Mouse (Mus musculus) liver, embryonic 14.5 days (tissue): ENCODE results near the gene Gadd45gip1. TPM values are rescaled to one million over a fixed set of nuclear protein-coding genes. Genes with fewer than 3 reads are reported as not detected.

Experiments used
- ATAC-seq: fragments of 200-750 bp; cut with Nextera tagmentation; 2 replicates; pipeline ENCODE4 v1.8.0; 2017; ENCODE audit warnings: moderate number of reproducible peaks, mild to moderate bottlenecking, moderate library complexity; ENCODE audit not compliant: insufficient read depth
- DNase-seq, 3 experiments: peaks; one replicate each; pipeline ENCODE4 v3.0.0-alpha.2; 2012 to 2013; ENCODE audit warnings: low read depth in 3 of 3, low spot score in 3 of 3
- H3K27ac ChIP-seq: fragments of 300-500 bp; sonication (generic); 2 replicates; pipeline ENCODE4 v1.5.1; 2014; ENCODE audit warnings: moderate library complexity, mild to moderate bottlenecking, control low read depth, inconsistent platforms
- H3K27me3 ChIP-seq: fragments of 300-500 bp; sonication (generic); 2 replicates; pipeline ENCODE4 v1.6.1; 2014; ENCODE audit warnings: mild to moderate bottlenecking, low read length, moderate library complexity; ENCODE audit not compliant: control insufficient read depth, insufficient read depth
- H3K36me3 ChIP-seq: fragments of 300-500 bp; sonication (generic); replicated peaks from 2 replicates; pipeline ENCODE4 v1.6.1; 2014; ENCODE audit warnings: low read depth; ENCODE audit not compliant: control insufficient read depth, insufficient read depth
- H3K4me1 ChIP-seq, 2 experiments: fragments of 200-500 bp in 1 of 2; fragments of 300-500 bp in 1 of 2; sonication (generic) in 1 of 2; replicated peaks; 2 replicates each; pipeline ENCODE4 v1.6.1; 2012 to 2014; ENCODE audit warnings: antibody characterized with exemption in 1 of 2, inconsistent platforms in 1 of 2, low read length in 1 of 2; ENCODE audit not compliant: control insufficient read depth in 2 of 2, insufficient read depth in 2 of 2
- H3K4me2 ChIP-seq: fragments of 300-500 bp; sonication (generic); 2 replicates; pipeline ENCODE4 v1.6.1; 2014; ENCODE audit warnings: low read depth, mild to moderate bottlenecking, control low read depth, moderate library complexity
- H3K4me3 ChIP-seq, 2 experiments: fragments of 200-500 bp in 1 of 2; fragments of 300-500 bp in 1 of 2; sonication (generic) in 1 of 2; 2 replicates each; pipeline ENCODE4 v1.5.1; 2012 to 2014; ENCODE audit warnings: low read depth in 2 of 2, low read length in 2 of 2, mild to moderate bottlenecking in 2 of 2, control low read depth in 1 of 2, inconsistent platforms in 1 of 2, moderate library complexity in 1 of 2; ENCODE audit not compliant: insufficient read depth in 1 of 2
- H3K9ac ChIP-seq: fragments of 300-500 bp; sonication (generic); replicated peaks from 2 replicates; pipeline ENCODE4 v1.6.1; 2014; ENCODE audit warnings: mild to moderate bottlenecking, control low read depth, moderate library complexity
- H3K9me3 ChIP-seq: fragments of 300-500 bp; sonication (generic); 2 replicates; pipeline ENCODE4 v1.6.1; 2016; ENCODE audit warnings: low read length, mixed read lengths; ENCODE audit not compliant: control insufficient read depth
- CTCF ChIP-seq: IDR thresholded peaks from 2 replicates; pipeline ENCODE4 v1.5.1; 2016; ENCODE audit warnings: antibody characterized with exemption, low read depth, control low read depth
- EP300 ChIP-seq: IDR thresholded peaks from 2 replicates; pipeline ENCODE4 v1.6.1; 2016; ENCODE audit warnings: antibody characterized with exemption, low read depth
- WGBS: fragments of 180-500 bp; shearing (Covaris S2); extraction: QIAGEN DNeasy Blood & Tissue Kit; methylation state at CpG from one replicate; pipeline ENCODE4 v1.1.7; 2014; ENCODE audit not compliant: insufficient replicate concordance; 5-methylcytosine and 5-hydroxymethylcytosine counted together
- microRNA-seq: library from miRNA; unstranded; fragments of <30 nt; microRNA quantifications from one replicate; pipeline ENCODE4, GENCODE M21; 2016
- polyA plus RNA-seq, 2 experiments: library from polyadenylated mRNA; depleted of rRNA in 1 of 2; stranded (reverse) in 1 of 2; unstranded in 1 of 2; fragments of >200 nt; fragmentation: Nextera tagmentation in 1 of 2; extraction: Ambion mirVana in 1 of 2; gene quantifications; 2 replicates each; pipeline versions ENCODE4 v1.2.1 to v1.2.3; 2012 to 2014

Gadd45gip1 gene
- polyA plus RNA-seq, 2 experiments: 31.0 to 50.2 TPM

GRCm38 (mm10) chr8:84874339-84874738 lies 43.0 kb downstream of the Gadd45gip1 start:
- 50% methylated on average over 3 of the region's 3 CpGs for WGBS
- ATAC-seq: no peak
- H3K4me1 ChIP-seq: peaks cover 24 to 28% of the 10 kb centered on the region in 2 experiments

GRCm38 (mm10) chr8:84877297-84878035 lies 46.1 kb downstream of the Gadd45gip1 start:
- Histone ChIP-seq H3K9ac (no peak overlapping the region), H3K9me3 (no peaks in the 10 kb centered on the region), H3K4me3 (no peak overlapping the region), H3K4me2 (no peak overlapping the region), H3K4me1 (peaks cover 20 to 22% of the 10 kb centered on the region in 2 experiments), H3K36me3 (no peaks in the 10 kb centered on the region; the same call in 1 of the 2 replicates), H3K27me3 (no peaks in the 10 kb centered on the region), H3K27ac (no peak overlapping the region)
- 60% methylated on average over 3 of the region's 3 CpGs for WGBS
- ATAC-seq (no peak), DNase-seq (no peak)
- TF ChIP-seq EP300: no peak
- no peak for TF ChIP-seq CTCF

More at GRCm38 (mm10) chr8:84874339-84874738, 43.0 kb downstream of the Gadd45gip1 start:
- Histone ChIP-seq H3K4me2 (peak overlapping the region; percentile 100; the same call in 1 of the 2 replicates), H3K9me3 (no peaks in the 10 kb centered on the region), H3K27ac (peak overlapping the region; percentile 46), H3K4me3 (no peak overlapping the region), H3K36me3 (peaks cover 2% of the 10 kb centered on the region; the same call in 1 of the 2 replicates), H3K27me3 (no peaks in the 10 kb centered on the region), H3K9ac (no peak overlapping the region)
- 0 out of 2 replicates have a peak, but pooled peaks have one; percentile 17 for TF ChIP-seq CTCF
- no peak for TF ChIP-seq EP300
- DNase-seq: no peak

DNA sequence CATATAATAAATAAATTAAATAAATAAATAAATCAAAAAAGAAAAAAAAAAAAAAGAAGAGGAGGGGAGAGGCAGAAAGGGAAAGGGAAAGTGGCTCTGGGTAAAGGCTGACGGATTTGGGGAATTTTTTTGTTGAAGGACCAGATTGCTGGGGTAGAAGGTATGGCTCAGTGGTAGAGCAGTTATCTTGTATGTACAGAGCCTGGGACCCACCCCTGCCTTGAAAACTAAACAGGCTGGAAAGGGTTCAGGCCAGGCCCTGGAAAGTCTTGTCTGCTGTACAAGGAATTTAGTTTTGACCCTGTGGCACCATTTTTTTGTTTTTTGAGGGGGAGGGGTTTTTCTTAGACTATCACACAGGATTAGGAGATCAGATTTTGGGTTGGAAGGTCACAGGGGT lies 47.6 kb downstream of the Gadd45gip1 start:
- peak overlapping the region; percentile 31 for H3K9ac ChIP-seq
- whole genome bisulfite sequencing: 54% methylated on average over 1 of the region's 1 CpGs
- TF ChIP-seq CTCF (no peak), EP300 (no peak)
- no peaks in the 10 kb centered on the region for H3K27me3 ChIP-seq
- H3K27ac ChIP-seq: no peak overlapping the region
- no peaks in the 10 kb centered on the region; the same call in 1 of the 2 replicates for H3K36me3 ChIP-seq
- H3K4me2 ChIP-seq: no peak overlapping the region
- no peak overlapping the region for H3K4me3 ChIP-seq
- DNase-seq (no peak), ATAC-seq (peak; percentile 60)
- no peaks in the 10 kb centered on the region for H3K9me3 ChIP-seq
- peaks cover 13 to 14% of the 10 kb centered on the region in 2 experiments for H3K4me1 ChIP-seq

DNA sequence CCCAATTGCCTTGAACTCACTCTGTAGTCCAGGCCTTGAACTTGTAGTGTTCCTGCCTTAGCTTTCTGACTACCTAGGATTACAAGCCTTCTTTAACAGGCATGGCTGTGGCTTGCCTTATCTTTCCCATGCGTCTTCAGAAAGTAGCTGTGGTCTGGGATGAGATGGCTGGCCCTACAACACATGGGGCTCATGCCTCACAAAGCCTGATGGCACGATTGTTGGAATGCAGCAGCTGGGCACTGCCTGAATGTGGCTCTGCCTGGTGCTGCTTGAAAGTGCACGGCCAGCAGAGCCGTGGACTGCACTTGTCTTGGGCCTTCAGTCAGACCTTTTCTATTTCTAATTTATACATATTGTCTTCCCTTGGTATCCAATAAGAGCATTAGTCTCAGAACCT lies 53.4 kb downstream of the Gadd45gip1 start:
- 47% methylated on average over 4 of the region's 4 CpGs for WGBS
- TF ChIP-seq EP300 (no peak), CTCF (no peak)
- H3K36me3 ChIP-seq: peaks cover 35% of the 10 kb centered on the region

More for the DNA sequence above, 53.4 kb downstream of the Gadd45gip1 start:
- Histone ChIP-seq H3K27me3 (no peaks in the 10 kb centered on the region), H3K4me3 (no peak overlapping the region), H3K4me2 (no peak overlapping the region), H3K27ac (no peak overlapping the region), H3K9me3 (no peaks in the 10 kb centered on the region), H3K9ac (no peak overlapping the region; the same call in 1 of the 2 replicates), H3K4me1 (no peaks in the 10 kb centered on the region; a peak in 2 of 4 replicates)
- DNase-seq: no peak
- ATAC-seq: no peak

Small RNAs within 50 kb of the gene (microRNA-seq; reads per million reads assigned to microRNA genes)
- gene Mir7069: 4.2 reads per million, percentile 3 among the genes with 10 or more reads in this experiment

Other genes with a start within 250 kb of the Gadd45gip1 start
- gene Ier2, start 168.7 kb upstream of the Gadd45gip1 start, polyA plus RNA-seq (2012; rRNA removed): 6.2 and 8.4 TPM in 2 replicates
- 12.6 and 15.0 TPM in 2 replicates for gene Ier2, start 168.7 kb upstream of the Gadd45gip1 start, polyA plus RNA-seq (2014; fragmentation: Nextera tagmentation; extraction: Ambion mirVana)
- 37.5 and 37.6 TPM in 2 replicates for gene Trmt1, start 145.2 kb upstream of the Gadd45gip1 start, polyA plus RNA-seq (2012; rRNA removed)
- gene Trmt1, start 145.2 kb upstream of the Gadd45gip1 start, polyA plus RNA-seq (2014; fragmentation: Nextera tagmentation; extraction: Ambion mirVana): 27.4 and 34.1 TPM in 2 replicates
- gene Nacc1, start 143.7 kb upstream of the Gadd45gip1 start, polyA plus RNA-seq (2012; rRNA removed): 19.0 and 21.2 TPM in 2 replicates
- gene Nacc1, start 143.7 kb upstream of the Gadd45gip1 start, polyA plus RNA-seq (2014; fragmentation: Nextera tagmentation; extraction: Ambion mirVana): 6.3 and 7.6 TPM in 2 replicates
- gene Lyl1, start 130.1 kb upstream of the Gadd45gip1 start, polyA plus RNA-seq (2012; rRNA removed): 45.4 and 46.2 TPM in 2 replicates
- 55.6 and 57.7 TPM in 2 replicates for gene Lyl1, start 130.1 kb upstream of the Gadd45gip1 start, polyA plus RNA-seq (2014; fragmentation: Nextera tagmentation; extraction: Ambion mirVana)
- gene G430095P16Rik, start 108.5 kb upstream of the Gadd45gip1 start, polyA plus RNA-seq (2012; rRNA removed): 10.9 and 11.9 TPM in 2 replicates
- gene G430095P16Rik, start 108.5 kb upstream of the Gadd45gip1 start, polyA plus RNA-seq (2014; fragmentation: Nextera tagmentation; extraction: Ambion mirVana): 8.3 and 10.3 TPM in 2 replicates
- gene Nfix, start 31.2 kb upstream of the Gadd45gip1 start, polyA plus RNA-seq (2012; rRNA removed): 1.2 and 1.4 TPM in 2 replicates
- 2.5 and 3.1 TPM in 2 replicates for gene Nfix, start 31.2 kb upstream of the Gadd45gip1 start, polyA plus RNA-seq (2014; fragmentation: Nextera tagmentation; extraction: Ambion mirVana)
- 1.9 TPM in 2 replicates for gene Dand5, start 8.7 kb upstream of the Gadd45gip1 start, polyA plus RNA-seq (2012; rRNA removed)
- 2.5 and 2.7 TPM in 2 replicates for gene Dand5, start 8.7 kb upstream of the Gadd45gip1 start, polyA plus RNA-seq (2014; fragmentation: Nextera tagmentation; extraction: Ambion mirVana)
- gene Rad23a, start 9.1 kb downstream of the Gadd45gip1 start, polyA plus RNA-seq (2012; rRNA removed): 139 and 184 TPM in 2 replicates
- 258 and 279 TPM in 2 replicates for gene Rad23a, start 9.1 kb downstream of the Gadd45gip1 start, polyA plus RNA-seq (2014; fragmentation: Nextera tagmentation; extraction: Ambion mirVana)
- gene Calr, start 15.4 kb downstream of the Gadd45gip1 start, polyA plus RNA-seq (2012; rRNA removed): 144 and 262 TPM in 2 replicates
- gene Calr, start 15.4 kb downstream of the Gadd45gip1 start, polyA plus RNA-seq (2014; fragmentation: Nextera tagmentation; extraction: Ambion mirVana): 348 and 351 TPM in 2 replicates
- 53.5 and 54.8 TPM in 2 replicates for gene Farsa, start 25.5 kb downstream of the Gadd45gip1 start, polyA plus RNA-seq (2012; rRNA removed)
- 45.8 and 48.7 TPM in 2 replicates for gene Farsa, start 25.5 kb downstream of the Gadd45gip1 start, polyA plus RNA-seq (2014; fragmentation: Nextera tagmentation; extraction: Ambion mirVana)
- gene Syce2, start 40.6 kb downstream of the Gadd45gip1 start, polyA plus RNA-seq (2012; rRNA removed): 16.7 and 26.4 TPM in 2 replicates
- gene Syce2, start 40.6 kb downstream of the Gadd45gip1 start, polyA plus RNA-seq (2014; fragmentation: Nextera tagmentation; extraction: Ambion mirVana): 78.2 and 80.2 TPM in 2 replicates
- 27.1 and 31.4 TPM in 2 replicates for gene Gcdh, start 62.4 kb downstream of the Gadd45gip1 start, polyA plus RNA-seq (2012; rRNA removed)
- gene Gcdh, start 62.4 kb downstream of the Gadd45gip1 start, polyA plus RNA-seq (2014; fragmentation: Nextera tagmentation; extraction: Ambion mirVana): 38.9 and 42.7 TPM in 2 replicates
- 209 and 251 TPM in 2 replicates for gene Klf1, start 70.4 kb downstream of the Gadd45gip1 start, polyA plus RNA-seq (2012; rRNA removed)
- 522 and 566 TPM in 2 replicates for gene Klf1, start 70.4 kb downstream of the Gadd45gip1 start, polyA plus RNA-seq (2014; fragmentation: Nextera tagmentation; extraction: Ambion mirVana)
- gene Dnase2a, start 77.0 kb downstream of the Gadd45gip1 start, polyA plus RNA-seq (2012; rRNA removed): 9.6 and 11.0 TPM in 2 replicates
- 8.4 and 8.5 TPM in 2 replicates for gene Dnase2a, start 77.0 kb downstream of the Gadd45gip1 start, polyA plus RNA-seq (2014; fragmentation: Nextera tagmentation; extraction: Ambion mirVana)
- 0.06 and 0.21 TPM in 2 replicates for gene Mast1, start 105.8 kb downstream of the Gadd45gip1 start, polyA plus RNA-seq (2012; rRNA removed)
- 0.08 and 0.14 TPM in 2 replicates for gene Mast1, start 105.8 kb downstream of the Gadd45gip1 start, polyA plus RNA-seq (2014; fragmentation: Nextera tagmentation; extraction: Ambion mirVana)
- gene Rtbdn, start 115.5 kb downstream of the Gadd45gip1 start, polyA plus RNA-seq (2012; rRNA removed): 0.03 TPM in 1 of 2 replicates, not detected in the other
- not detected in 2 replicates for gene Rtbdn, start 115.5 kb downstream of the Gadd45gip1 start, polyA plus RNA-seq (2014; fragmentation: Nextera tagmentation; extraction: Ambion mirVana)
- gene Gm49661, start 137.9 kb downstream of the Gadd45gip1 start, polyA plus RNA-seq (2012; rRNA removed): not detected in 2 replicates
- not detected in 2 replicates for gene Gm49661, start 137.9 kb downstream of the Gadd45gip1 start, polyA plus RNA-seq (2014; fragmentation: Nextera tagmentation; extraction: Ambion mirVana)
- 1,117 and 1,155 TPM in 2 replicates for gene Prdx2, start 138.1 kb downstream of the Gadd45gip1 start, polyA plus RNA-seq (2012; rRNA removed)
- gene Prdx2, start 138.1 kb downstream of the Gadd45gip1 start, polyA plus RNA-seq (2014; fragmentation: Nextera tagmentation; extraction: Ambion mirVana): 2,207 and 2,282 TPM in 2 replicates
- 49.3 and 56.2 TPM in 2 replicates for gene Rnaseh2a, start 138.2 kb downstream of the Gadd45gip1 start, polyA plus RNA-seq (2012; rRNA removed)
- gene Rnaseh2a, start 138.2 kb downstream of the Gadd45gip1 start, polyA plus RNA-seq (2014; fragmentation: Nextera tagmentation; extraction: Ambion mirVana): 107 and 125 TPM in 2 replicates
- gene Junb, start 147.2 kb downstream of the Gadd45gip1 start, polyA plus RNA-seq (2012; rRNA removed): 8.3 and 10.5 TPM in 2 replicates
- gene Junb, start 147.2 kb downstream of the Gadd45gip1 start, polyA plus RNA-seq (2014; fragmentation: Nextera tagmentation; extraction: Ambion mirVana): 10.5 and 11.2 TPM in 2 replicates
- gene Hook2, start 159.1 kb downstream of the Gadd45gip1 start, polyA plus RNA-seq (2012; rRNA removed): 2.3 and 4.3 TPM in 2 replicates
- gene Hook2, start 159.1 kb downstream of the Gadd45gip1 start, polyA plus RNA-seq (2014; fragmentation: Nextera tagmentation; extraction: Ambion mirVana): 3.2 and 4.3 TPM in 2 replicates
- 0.02 TPM in 1 of 2 replicates, not detected in the other for gene Best2, start 183.0 kb downstream of the Gadd45gip1 start, polyA plus RNA-seq (2012; rRNA removed)
- not detected in 2 replicates for gene Best2, start 183.0 kb downstream of the Gadd45gip1 start, polyA plus RNA-seq (2014; fragmentation: Nextera tagmentation; extraction: Ambion mirVana)
- 83.4 and 85.3 TPM in 2 replicates for gene Asna1, start 193.8 kb downstream of the Gadd45gip1 start, polyA plus RNA-seq (2012; rRNA removed)
- gene Asna1, start 193.8 kb downstream of the Gadd45gip1 start, polyA plus RNA-seq (2014; fragmentation: Nextera tagmentation; extraction: Ambion mirVana): 56.9 and 58.8 TPM in 2 replicates
- 74.0 and 100 TPM in 2 replicates for gene Trir, start 195.3 kb downstream of the Gadd45gip1 start, polyA plus RNA-seq (2012; rRNA removed)
- gene Trir, start 195.3 kb downstream of the Gadd45gip1 start, polyA plus RNA-seq (2014; fragmentation: Nextera tagmentation; extraction: Ambion mirVana): 84.4 and 89.3 TPM in 2 replicates
- gene Tnpo2, start 205.4 kb downstream of the Gadd45gip1 start, polyA plus RNA-seq (2012; rRNA removed): 24.8 and 25.2 TPM in 2 replicates
- gene Tnpo2, start 205.4 kb downstream of the Gadd45gip1 start, polyA plus RNA-seq (2014; fragmentation: Nextera tagmentation; extraction: Ambion mirVana): 9.9 and 10.2 TPM in 2 replicates
- gene Fbxw9, start 228.5 kb downstream of the Gadd45gip1 start, polyA plus RNA-seq (2012; rRNA removed): 8.9 and 13.5 TPM in 2 replicates
- 5.7 and 6.0 TPM in 2 replicates for gene Fbxw9, start 228.5 kb downstream of the Gadd45gip1 start, polyA plus RNA-seq (2014; fragmentation: Nextera tagmentation; extraction: Ambion mirVana)
- 0.29 TPM in 1 of 2 replicates, not detected in the other for gene Gm5741, start 236.5 kb downstream of the Gadd45gip1 start, polyA plus RNA-seq (2012; rRNA removed)
- not detected in 2 replicates for gene Gm5741, start 236.5 kb downstream of the Gadd45gip1 start, polyA plus RNA-seq (2014; fragmentation: Nextera tagmentation; extraction: Ambion mirVana)
- gene Dhps, start 240.2 kb downstream of the Gadd45gip1 start, polyA plus RNA-seq (2012; rRNA removed): 19.6 and 21.5 TPM in 2 replicates
- gene Dhps, start 240.2 kb downstream of the Gadd45gip1 start, polyA plus RNA-seq (2014; fragmentation: Nextera tagmentation; extraction: Ambion mirVana): 30.9 and 36.4 TPM in 2 replicates
- gene Wdr83os, start 249.2 kb downstream of the Gadd45gip1 start, polyA plus RNA-seq (2012; rRNA removed): 40.6 and 51.8 TPM in 2 replicates
- 61.8 and 71.5 TPM in 2 replicates for gene Wdr83os, start 249.2 kb downstream of the Gadd45gip1 start, polyA plus RNA-seq (2014; fragmentation: Nextera tagmentation; extraction: Ambion mirVana)
- gene Wdr83, start 249.8 kb downstream of the Gadd45gip1 start, polyA plus RNA-seq (2012; rRNA removed): 21.2 and 26.0 TPM in 2 replicates
- gene Wdr83, start 249.8 kb downstream of the Gadd45gip1 start, polyA plus RNA-seq (2014; fragmentation: Nextera tagmentation; extraction: Ambion mirVana): 20.1 and 24.4 TPM in 2 replicates